In genomic region chr9:100696537-100696936, GRCm38 (mm10) we compare ENCODE assay signal across 17 mouse cellular contexts.
DNase-seq lines count a peak whose midpoint lies in the region; ATAC-seq and TF ChIP-seq lines count a peak whose summit lies in the region.
"Had no signal": no experiment of that assay in that cellular context is flagged by ENCODE, and none has a peak within 500 bp of the region (broad histone marks: within the 10 kb centered on the region; RNA-seq: fewer than 3 reads in every experiment).

No protein-coding gene starts in this region.

- H3K9me3 ChIP-seq in heart, embryonic 11.5 days (replicated peaks; ENCODE audit: control insufficient read depth, low read length) = no peaks in the 10 kb centered on the region
- H3K9me3 ChIP-seq: forebrain, embryonic 12.5 days; heart, embryonic 15.5 days; hindbrain, embryonic 15.5 days; liver, embryonic 12.5 days; midbrain, embryonic 10.5 days had no signal

- H3K9ac ChIP-seq in heart, adult 2 months (ENCODE audit: low read depth, low read length) = no peak overlapping the region
- H3K9ac ChIP-seq in heart, embryonic 11.5 days (ENCODE audit: low read depth, low read length) = no peak overlapping the region
- H3K9ac ChIP-seq: forebrain, embryonic 12.5 days; heart, embryonic 15.5 days; hindbrain, embryonic 15.5 days; liver, embryonic 12.5 days had no signal

- no peak for TF ChIP-seq CTCF in heart, adult 2 months (IDR thresholded peaks at IDR 0.05)

- TF ChIP-seq POLR2A in heart, adult 2 months (IDR thresholded peaks at IDR 0.05; ENCODE audit: insufficient read depth, low read depth, low read length) = no peak

- no peak for ATAC-seq in heart, embryonic 11.5 days (replicated peaks; ENCODE audit: insufficient number of reproducible peaks, low FRiP score, low TSS enrichment)
- ATAC-seq: liver, embryonic 12.5 days had no signal

- H3K36me3 ChIP-seq in heart, adult 2 months (ENCODE audit: control insufficient read depth, insufficient read depth, low read length) = peaks cover 6% of the 10 kb centered on the region
- no peaks in the 10 kb centered on the region for H3K36me3 ChIP-seq in heart, embryonic 11.5 days (ENCODE audit: control insufficient read depth, insufficient read depth, low read length)
- H3K36me3 ChIP-seq: forebrain, embryonic 12.5 days; heart, embryonic 15.5 days; hindbrain, embryonic 15.5 days; liver, embryonic 12.5 days; midbrain, embryonic 10.5 days had no signal

- H3K4me2 ChIP-seq in heart, embryonic 11.5 days = no peak overlapping the region
- H3K4me2 ChIP-seq: forebrain, embryonic 12.5 days; heart, embryonic 15.5 days; hindbrain, embryonic 15.5 days; liver, embryonic 12.5 days had no signal

- 59% methylated on average over 2 of the region's 2 CpGs for WGBS in heart, adult 2 months
- WGBS in heart, embryonic 11.5 days (ENCODE audit: insufficient replicate concordance) = 74% methylated on average over 2 of the region's 2 CpGs

- H3K4me1 ChIP-seq in heart, adult 2 months (ENCODE audit: control insufficient read depth, insufficient read depth, low read length) = peaks cover 4% of the 10 kb centered on the region
- peaks cover 4% of the 10 kb centered on the region; the same call in 1 of the 2 replicates for H3K4me1 ChIP-seq in heart, embryonic 11.5 days (ENCODE audit: control insufficient read depth, insufficient read depth, low read length)
- H3K4me1 ChIP-seq: forebrain, embryonic 12.5 days; midbrain, embryonic 10.5 days had no signal

- H3K79me2 ChIP-seq in heart, adult 2 months (replicated peaks; ENCODE audit: control insufficient read depth, insufficient read depth, low read length) = peaks cover 6% of the 10 kb centered on the region

- peak in 1 of 2 experiments; percentile 8 for DNase-seq in heart, adult 2 months
- DNase-seq in right cerebral cortex, adult 18-20 months = peak; percentile 15
- DNase-seq in right cerebral cortex, postnatal 4 days = no peak
- DNase-seq in adrenal gland, postnatal 36 days = peak; percentile 38 to 49
- DNase-seq in urinary bladder, postnatal 10 days (ENCODE audit: low spot score) = no peak
- no peak for DNase-seq in natural killer cell, adult 2 months (ENCODE audit: low spot score in 2 of 2)
- DNase-seq: gastrocnemius, postnatal 10 days; kidney, adult 18-20 months; lung, postnatal 14 days; right cerebral cortex, postnatal 14 days; thymus, postnatal 14 days had no signal

- H3K4me3 ChIP-seq in heart, adult 2 months = no peak overlapping the region
- H3K4me3 ChIP-seq in heart, embryonic 11.5 days (ENCODE audit: low read depth, low read length) = no peak overlapping the region
- H3K4me3 ChIP-seq: forebrain, embryonic 12.5 days; heart, embryonic 15.5 days; hindbrain, embryonic 15.5 days; liver, embryonic 12.5 days; midbrain, embryonic 10.5 days had no signal

- intact Hi-C loops in heart, adult 2 months (cut with DNase I) = no loop called here

- no peaks in the 10 kb centered on the region for H3K27me3 ChIP-seq in heart, adult 2 months (ENCODE audit: control insufficient read depth, insufficient read depth, low read length)
- no peaks in the 10 kb centered on the region for H3K27me3 ChIP-seq in heart, embryonic 11.5 days (ENCODE audit: control insufficient read depth, insufficient read depth, low read length)
- H3K27me3 ChIP-seq: forebrain, embryonic 12.5 days; heart, embryonic 15.5 days; hindbrain, embryonic 15.5 days; liver, embryonic 12.5 days had no signal

- H3K27ac ChIP-seq in heart, adult 2 months = peak overlapping the region; percentile 10
- no peak overlapping the region for H3K27ac ChIP-seq in heart, embryonic 11.5 days (ENCODE audit: low read depth, low read length)
- H3K27ac ChIP-seq: forebrain, embryonic 12.5 days; heart, embryonic 15.5 days; hindbrain, embryonic 15.5 days; liver, embryonic 12.5 days; midbrain, embryonic 10.5 days had no signal

- no peak for TF ChIP-seq EP300 in heart, adult 2 months (IDR thresholded peaks at IDR 0.05; ENCODE audit: insufficient read depth, low read depth, low read length)

Comparison
In these comparisons a context has a peak if more than half of its experiments do, and no peak if none do; other contexts are left out.
1. DNase-seq: peak in right cerebral cortex, adult 18-20 months (single experiment) and adrenal gland, postnatal 36 days (2 of 2); none in right cerebral cortex, postnatal 4 days (single experiment), urinary bladder, postnatal 10 days (single experiment) and natural killer cell, adult 2 months (0 of 2).